Mouse (Mus musculus) fibroblast of lung, adult 2 months (primary cell): Measurements from ENCODE around the gene Nlrx1.
A peak's percentile ranks its signal among the peaks of the same experiment; 100 is the strongest.

Source experiments
- DNase-seq: peaks from one replicate; pipeline ENCODE4 v3.0.0-alpha.2; 2011; ENCODE audit warnings: low read depth

The Nlrx1 gene

GRCm38 (mm10) chr9:44234479-44235427, 33.6 kb downstream of the Nlrx1 start:
- no peak for DNase-seq

GRCm38 (mm10) chr9:44233802-44234478, 34.5 kb downstream of the Nlrx1 start, which contains the start of gene Cbl:
Gene Cbl (minus strand): TSS chr9:44234049.
- DNase-seq: peak; percentile 95

- DNase-seq: no peak
Measured at GRCm38 (mm10) chr9:44233021-44233801, 35.2 kb downstream of the Nlrx1 start.

GRCm38 (mm10) chr9:44231609-44232008, 36.8 kb downstream of the Nlrx1 start:
- no peak for DNase-seq

GRCm38 (mm10) chr9:44225993-44226392, 42.4 kb downstream of the Nlrx1 start:
- no peak for DNase-seq

- no peak for DNase-seq
Measured at GRCm38 (mm10) chr9:44213538-44213937, 54.9 kb downstream of the Nlrx1 start.

GRCm38 (mm10) chr9:44212406-44212805, 56.0 kb downstream of the Nlrx1 start:
- no peak for DNase-seq

GRCm38 (mm10) chr9:44209416-44209815, 59.0 kb downstream of the Nlrx1 start:
- DNase-seq: no peak

- no peak for DNase-seq
Measured at GRCm38 (mm10) chr9:44207840-44208239, 60.6 kb downstream of the Nlrx1 start.
